Mouse (Mus musculus): ENCODE measurements at regions not wholly inside any gene's neighbourhood (a gene's known extent, or its start where the extent isn't known, plus 50 kb on each side); places are given as distances from the start of the nearest gene placed in this dataset.
"Not testable (repeated sequence)": the region's sequence is repeated elsewhere in the genome, so short reads cannot be mapped to it uniquely, and the experiment has no call there.

GRCm38 (mm10) chr15:3720668-3721340 lies 137.5 kb upstream of the Ghr start:
- Histone ChIP-seq H3K27me3 (ENCODE audit: control insufficient read depth, insufficient read depth, low read length) (no peaks in the 10 kb centered on the region), H3K4me1 (ENCODE audit: control insufficient read depth, insufficient read depth, low read length) (peaks cover 5% of the 10 kb centered on the region; the same call in 1 of the 2 replicates), H3K4me3 (ENCODE audit: insufficient read depth, low read depth, low read length) (peak overlapping the region; percentile 17; the same call in 1 of the 2 replicates), H3K36me3 (ENCODE audit: control insufficient read depth, insufficient read depth, low read length) (no peaks in the 10 kb centered on the region), H3K27ac (replicated peaks; ENCODE audit: insufficient read depth, low read depth, low read length) (no peak overlapping the region), H3K9ac (ENCODE audit: low read depth, low read length) (no peak overlapping the region), H3K79me2 (ENCODE audit: control insufficient read depth, insufficient read depth, low read length) (no peaks in the 10 kb centered on the region)
- peak; percentile 80 for DNase-seq (ENCODE audit: extremely low read depth, low read depth, low spot score)
- WGBS = 32% methylated on average over 6 of the region's 6 CpGs
- no peak for TF ChIP-seq CTCF (IDR thresholded peaks at IDR 0.05; ENCODE audit: low read depth, low read length)
- no peak for TF ChIP-seq POLR2A (IDR thresholded peaks at IDR 0.05; ENCODE audit: extremely low read depth, insufficient read depth, low read length)

- no peak for TF ChIP-seq CTCF (IDR thresholded peaks at IDR 0.05; ENCODE audit: low read depth, low read length)
- 82% methylated on average over 1 of the region's 1 CpGs for whole genome bisulfite sequencing
- H3K4me3 ChIP-seq (ENCODE audit: insufficient read depth, low read depth, low read length) = no peak overlapping the region
- no peak overlapping the region for H3K9ac ChIP-seq (ENCODE audit: low read depth, low read length)
- H3K36me3 ChIP-seq (ENCODE audit: control insufficient read depth, insufficient read depth, low read length) = no peaks in the 10 kb centered on the region
- H3K79me2 ChIP-seq (ENCODE audit: control insufficient read depth, insufficient read depth, low read length) = no peaks in the 10 kb centered on the region
- H3K27me3 ChIP-seq (ENCODE audit: control insufficient read depth, insufficient read depth, low read length) = no peaks in the 10 kb centered on the region
- H3K27ac ChIP-seq (replicated peaks; ENCODE audit: insufficient read depth, low read depth, low read length) = no peak overlapping the region
- no peak for DNase-seq (ENCODE audit: extremely low read depth, low read depth, low spot score)
- no peaks in the 10 kb centered on the region for H3K4me1 ChIP-seq (ENCODE audit: control insufficient read depth, insufficient read depth, low read length)
Observed at GRCm38 (mm10) chr15:3711764-3712163, 128.5 kb upstream of the Ghr start.

- no peak overlapping the region for H3K27ac ChIP-seq (replicated peaks; ENCODE audit: insufficient read depth, low read depth, low read length)
- no peaks in the 10 kb centered on the region for H3K79me2 ChIP-seq (ENCODE audit: control insufficient read depth, insufficient read depth, low read length)
- WGBS = 78% methylated on average over 11 of the region's 11 CpGs
- H3K9ac ChIP-seq (ENCODE audit: low read depth, low read length) = no peak overlapping the region
- H3K36me3 ChIP-seq (ENCODE audit: control insufficient read depth, insufficient read depth, low read length) = no peaks in the 10 kb centered on the region
- H3K4me3 ChIP-seq (ENCODE audit: insufficient read depth, low read depth, low read length) = no peak overlapping the region
- H3K27me3 ChIP-seq (ENCODE audit: control insufficient read depth, insufficient read depth, low read length) = no peaks in the 10 kb centered on the region
- H3K4me1 ChIP-seq (ENCODE audit: control insufficient read depth, insufficient read depth, low read length) = no peaks in the 10 kb centered on the region
- TF ChIP-seq CTCF (IDR thresholded peaks at IDR 0.05; ENCODE audit: low read depth, low read length) (no peak), POLR2A (IDR thresholded peaks at IDR 0.05; ENCODE audit: extremely low read depth, insufficient read depth, low read length) (no peak)
- DNase-seq (ENCODE audit: extremely low read depth, low read depth, low spot score) = no peak
Observed at GRCm38 (mm10) chr15:3707089-3708078, 124.1 kb upstream of the Ghr start.

- Histone ChIP-seq H3K9ac (ENCODE audit: low read depth, low read length) (no peak overlapping the region), H3K4me3 (ENCODE audit: insufficient read depth, low read depth, low read length) (no peak overlapping the region), H3K27me3 (ENCODE audit: control insufficient read depth, insufficient read depth, low read length) (no peaks in the 10 kb centered on the region), H3K4me1 (ENCODE audit: control insufficient read depth, insufficient read depth, low read length) (no peaks in the 10 kb centered on the region), H3K36me3 (ENCODE audit: control insufficient read depth, insufficient read depth, low read length) (no peaks in the 10 kb centered on the region), H3K27ac (replicated peaks; ENCODE audit: insufficient read depth, low read depth, low read length) (no peak overlapping the region), H3K79me2 (ENCODE audit: control insufficient read depth, insufficient read depth, low read length) (no peaks in the 10 kb centered on the region)
- TF ChIP-seq POLR2A (IDR thresholded peaks at IDR 0.05; ENCODE audit: extremely low read depth, insufficient read depth, low read length) = no peak
- no peak for TF ChIP-seq CTCF (IDR thresholded peaks at IDR 0.05; ENCODE audit: low read depth, low read length)
- DNase-seq (ENCODE audit: extremely low read depth, low read depth, low spot score) = no peak
- WGBS = 79% methylated on average over 4 of the region's 4 CpGs
Observed at GRCm38 (mm10) chr15:3699234-3699814, 116.0 kb upstream of the Ghr start.

GRCm38 (mm10) chr15:3685254-3685653 lies 102.0 kb upstream of the Ghr start:
- 79% methylated on average over 1 of the region's 1 CpGs for WGBS
- DNase-seq (ENCODE audit: extremely low read depth, low read depth, low spot score) = no peak
- H3K9ac ChIP-seq (ENCODE audit: low read depth, low read length) = no peak overlapping the region
- no peak overlapping the region for H3K4me3 ChIP-seq (ENCODE audit: insufficient read depth, low read depth, low read length)
- H3K36me3 ChIP-seq (ENCODE audit: control insufficient read depth, insufficient read depth, low read length) = no peaks in the 10 kb centered on the region
- no peak overlapping the region for H3K27ac ChIP-seq (replicated peaks; ENCODE audit: insufficient read depth, low read depth, low read length)
- TF ChIP-seq CTCF (IDR thresholded peaks at IDR 0.05; ENCODE audit: low read depth, low read length) (no peak), POLR2A (IDR thresholded peaks at IDR 0.05; ENCODE audit: extremely low read depth, insufficient read depth, low read length) (no peak)
- H3K4me1 ChIP-seq (ENCODE audit: control insufficient read depth, insufficient read depth, low read length) = no peaks in the 10 kb centered on the region
- H3K27me3 ChIP-seq (ENCODE audit: control insufficient read depth, insufficient read depth, low read length) = no peaks in the 10 kb centered on the region
- no peaks in the 10 kb centered on the region for H3K79me2 ChIP-seq (ENCODE audit: control insufficient read depth, insufficient read depth, low read length)

- H3K79me2 ChIP-seq (ENCODE audit: control insufficient read depth, insufficient read depth, low read length); H3K4me1 ChIP-seq (ENCODE audit: control insufficient read depth, insufficient read depth, low read length); H3K27ac ChIP-seq (replicated peaks; ENCODE audit: insufficient read depth, low read depth, low read length); H3K36me3 ChIP-seq (ENCODE audit: control insufficient read depth, insufficient read depth, low read length); H3K27me3 ChIP-seq (ENCODE audit: control insufficient read depth, insufficient read depth, low read length); H3K9ac ChIP-seq (ENCODE audit: low read depth, low read length); H3K4me3 ChIP-seq (ENCODE audit: insufficient read depth, low read depth, low read length); DNase-seq (ENCODE audit: extremely low read depth, low read depth, low spot score): not testable (repeated sequence)
- 53% methylated on average over 4 of the region's 4 CpGs for WGBS
Observed at GRCm38 (mm10) chr15:3677026-3677425, 93.7 kb upstream of the Ghr start.
